Mouse (Mus musculus) layer of hippocampus, postnatal 25 days (tissue): ENCODE data around the gene Sppl2c. TPM values are rescaled to one million over a fixed set of nuclear protein-coding genes. Genes with fewer than 3 reads are reported as not detected.
A peak's percentile ranks its signal among the peaks of the same experiment; 100 is the strongest.

ENCODE experiments used
- DNase-seq, 2 experiments: peaks; one replicate each; pipeline ENCODE4 v3.0.0; 2022; ENCODE audit warnings: mixed read lengths in 2 of 2, low spot score in 1 of 2; ENCODE audit errors: extremely low spot score in 1 of 2
- total RNA-seq, 2 experiments: library from RNA; stranded (reverse); gene quantifications; 2 replicates each; pipeline ENCODE4 v1.2.3; 2021

Gene Sppl2c
- not detected for total RNA-seq

DNA sequence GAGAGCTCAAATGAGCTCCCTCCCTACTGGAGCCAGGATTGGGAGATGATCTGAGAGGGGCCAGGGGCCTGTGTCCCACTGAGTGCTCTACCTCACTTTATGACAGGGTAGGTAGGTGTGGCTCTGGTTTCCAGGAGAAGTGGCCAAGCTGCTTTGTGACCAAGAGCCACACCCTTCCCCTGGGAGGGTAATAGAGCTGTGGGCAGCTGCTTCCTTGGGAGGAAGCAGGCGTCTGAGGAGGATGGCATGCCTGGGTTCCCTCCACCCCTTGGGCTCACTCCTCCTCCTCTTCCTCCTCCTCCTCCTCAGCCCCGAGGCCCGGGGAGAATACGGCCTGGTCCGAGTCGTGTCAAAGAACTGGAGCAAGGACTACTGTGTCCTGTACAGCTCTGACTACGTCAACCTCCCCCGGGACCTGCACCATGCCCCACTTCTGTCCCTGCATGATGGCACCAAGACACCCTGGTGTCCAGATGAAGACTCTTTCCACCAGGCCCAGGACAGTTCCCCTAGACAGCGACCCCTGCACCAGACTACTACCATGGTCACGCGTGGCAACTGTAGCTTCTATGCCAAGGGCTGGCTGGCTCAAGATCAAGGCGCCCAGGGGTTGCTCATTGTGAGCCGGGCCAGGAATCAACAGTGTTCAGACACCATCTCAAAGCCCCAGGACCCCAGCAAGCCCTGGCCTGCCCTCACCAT lies at the start of gene Sppl2c:
Gene Sppl2c (plus strand): TSS at position 193 of the 702 bp plus-strand sequence.
- DNase-seq: no peak

DNA sequence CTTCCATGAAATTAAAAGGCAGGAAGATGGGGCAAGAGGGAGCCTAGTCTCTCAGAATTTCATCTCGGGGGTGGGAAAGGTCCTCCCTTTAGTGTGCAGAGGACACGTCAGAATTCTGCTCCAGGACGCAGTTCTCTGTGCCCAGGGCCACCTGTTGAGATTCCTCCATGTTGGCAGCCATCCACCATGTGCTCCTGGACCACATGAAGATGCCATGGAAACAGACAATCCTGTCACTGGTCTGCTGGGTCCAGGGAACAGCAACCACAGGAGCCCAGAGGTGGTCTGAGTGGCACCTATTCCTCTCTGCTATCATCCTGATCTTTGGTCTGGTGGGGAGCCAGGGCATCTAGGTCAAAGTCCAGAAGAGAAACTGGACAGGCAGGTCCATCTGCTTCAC lies 47.2 kb upstream of the Sppl2c start:
- no peak for DNase-seq

DNA sequence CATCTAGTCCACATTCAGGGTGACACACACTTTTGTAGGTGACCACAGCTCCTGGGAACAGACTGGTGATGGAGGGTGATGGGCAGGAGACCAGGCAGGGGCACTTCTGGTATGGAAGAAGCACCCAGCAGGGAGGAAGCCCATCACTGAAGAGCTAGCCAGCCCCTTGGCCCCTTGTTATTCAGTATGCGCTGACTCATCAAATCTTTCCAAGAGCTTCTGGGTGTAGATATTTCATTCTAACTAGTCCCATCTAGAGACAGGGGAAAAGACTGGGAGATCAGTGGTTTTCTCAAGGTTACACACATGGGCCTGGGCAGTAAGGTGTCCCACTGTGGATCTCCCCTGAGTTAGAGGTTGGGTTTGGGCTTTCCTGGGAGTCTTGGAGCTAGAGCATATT lies 41.2 kb upstream of the Sppl2c start:
- DNase-seq: no peak

DNA sequence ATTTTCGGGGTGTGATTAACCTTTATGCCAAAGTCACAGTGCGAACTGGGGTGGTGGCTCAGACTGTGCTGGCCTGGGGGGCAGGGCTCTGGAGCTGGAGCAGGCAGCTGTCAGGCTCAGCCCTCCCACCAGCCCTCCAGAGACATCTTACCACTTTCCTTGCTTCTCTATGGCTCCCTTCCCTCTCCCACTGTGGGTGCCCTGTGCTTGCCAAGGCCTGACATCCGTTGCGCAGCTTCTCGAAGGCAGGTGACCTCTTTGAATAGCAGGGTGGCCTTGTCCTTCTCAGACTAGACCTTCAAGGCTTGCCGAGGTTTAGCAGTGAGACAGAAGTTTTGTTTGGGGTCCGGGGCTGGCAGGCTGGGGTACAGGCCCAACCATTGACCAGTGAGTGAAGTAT lies 37.3 kb upstream of the Sppl2c start:
- no peak for DNase-seq

DNA sequence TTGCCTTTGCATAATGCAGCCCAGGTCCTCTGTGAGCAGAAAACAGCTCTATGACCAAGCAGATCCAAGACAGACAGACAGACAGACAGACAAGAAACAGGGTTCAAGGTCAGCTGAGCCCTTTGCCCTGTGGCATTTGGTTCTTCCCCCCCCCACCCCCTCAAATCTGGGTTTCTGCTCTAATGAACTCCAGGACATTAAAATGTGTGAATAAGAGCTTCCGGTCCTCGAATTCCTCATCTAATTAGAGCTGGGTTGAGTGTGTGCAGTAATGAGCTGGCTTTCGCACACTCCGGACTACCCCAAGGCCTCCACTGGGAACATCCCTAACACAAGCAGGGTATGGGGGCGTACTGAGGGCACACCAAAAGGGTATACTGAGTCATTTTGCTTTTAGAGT lies 35.2 kb upstream of the Sppl2c start:
- no peak for DNase-seq

DNA sequence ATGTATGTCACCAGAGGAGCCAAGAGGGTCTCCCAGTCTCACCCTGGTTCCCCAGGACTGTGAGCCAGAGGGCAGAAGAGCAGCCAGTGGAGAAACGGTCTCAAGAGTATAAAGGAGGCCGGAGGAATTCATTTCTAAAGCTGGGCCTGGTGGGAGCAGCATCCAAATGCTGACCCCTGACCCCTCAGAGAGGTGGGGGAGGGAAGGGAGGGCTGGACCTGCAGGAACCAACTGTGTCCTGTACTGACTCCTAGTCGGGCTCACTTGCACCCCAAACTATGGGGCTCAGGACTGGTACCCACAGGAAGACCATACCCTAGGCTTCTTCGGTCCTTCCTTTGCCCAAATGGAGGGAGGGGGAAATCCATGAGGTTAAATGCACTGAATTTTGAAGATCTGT lies 31.8 kb upstream of the Sppl2c start:
- no peak for DNase-seq

DNA sequence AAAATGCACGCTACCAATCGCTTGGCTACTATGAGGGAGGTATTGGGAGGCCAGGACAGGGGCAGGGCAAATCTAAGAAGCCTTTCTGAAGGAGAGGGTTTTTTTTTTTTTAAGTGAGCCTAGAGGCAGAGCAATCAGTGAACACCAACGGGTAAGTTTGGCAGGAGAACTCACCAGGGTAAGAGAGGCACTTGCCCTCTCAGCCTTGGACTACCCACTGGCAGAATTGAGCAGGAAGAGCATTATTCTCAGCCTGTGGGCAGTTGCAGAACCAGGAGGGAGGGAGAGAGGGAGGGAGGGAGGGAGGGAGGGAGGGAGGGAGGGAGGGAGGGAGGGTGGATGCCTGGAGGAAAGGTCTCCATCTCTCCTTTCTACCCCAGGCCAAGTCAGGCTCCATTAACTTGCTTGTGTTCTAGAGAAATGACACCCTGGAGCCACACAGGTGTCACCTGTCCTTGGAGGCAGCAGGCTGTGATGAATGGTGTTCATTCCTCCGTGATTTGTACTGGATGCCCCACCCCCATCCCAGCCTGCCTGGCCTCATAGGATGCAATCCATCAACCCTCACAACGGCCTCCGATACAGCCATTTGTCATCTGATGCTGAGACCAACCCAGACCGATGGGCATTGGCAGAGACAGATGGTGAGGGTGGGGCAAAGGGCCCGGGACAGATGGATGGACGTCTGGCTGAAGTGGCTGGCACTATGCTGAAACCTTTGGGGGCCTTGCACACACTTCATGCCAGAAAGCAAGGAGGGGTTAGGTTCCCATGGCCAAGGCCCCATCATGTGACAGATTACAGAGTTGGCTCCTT lies 31.1 kb upstream of the Sppl2c start:
- no peak for DNase-seq

DNA sequence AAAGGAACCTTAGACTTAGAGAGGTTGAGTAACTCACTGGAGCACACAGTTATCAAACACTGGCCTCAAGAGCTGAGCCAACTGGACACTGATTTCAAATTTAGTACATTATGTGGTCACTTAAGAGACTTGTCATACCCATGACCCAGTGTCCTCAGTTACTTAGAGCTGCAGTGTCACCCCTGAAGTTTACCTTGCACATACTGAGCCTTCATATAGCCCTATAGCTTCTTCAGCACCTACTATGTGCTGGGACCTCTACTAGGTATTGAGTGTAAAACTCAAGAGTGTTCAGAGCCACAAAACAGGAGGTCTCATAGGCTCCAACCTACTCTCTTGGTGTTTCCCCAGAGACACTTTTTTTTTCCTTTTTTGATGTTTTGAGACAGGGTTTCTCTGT lies 30.2 kb upstream of the Sppl2c start:
- no peak for DNase-seq

DNA sequence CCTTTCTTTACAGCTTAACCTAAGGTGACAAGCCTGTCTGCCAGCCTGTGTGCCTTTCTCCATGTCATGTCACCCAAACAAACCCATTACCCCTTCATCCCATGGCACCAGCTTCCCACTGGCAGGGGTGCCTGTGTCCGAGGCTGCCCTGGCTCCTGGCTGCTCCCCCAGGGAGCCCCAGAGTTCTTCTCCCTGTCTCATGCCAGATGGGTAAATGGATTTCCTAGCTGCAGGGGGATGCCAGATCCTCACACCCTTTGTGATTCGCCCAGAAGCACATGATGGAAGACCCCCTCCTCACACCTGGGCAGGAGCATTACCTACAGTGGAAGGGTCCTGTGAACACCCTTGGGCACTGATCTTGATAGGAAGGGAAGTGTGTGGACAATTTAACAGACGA lies 29.7 kb upstream of the Sppl2c start:
- no peak for DNase-seq

DNA sequence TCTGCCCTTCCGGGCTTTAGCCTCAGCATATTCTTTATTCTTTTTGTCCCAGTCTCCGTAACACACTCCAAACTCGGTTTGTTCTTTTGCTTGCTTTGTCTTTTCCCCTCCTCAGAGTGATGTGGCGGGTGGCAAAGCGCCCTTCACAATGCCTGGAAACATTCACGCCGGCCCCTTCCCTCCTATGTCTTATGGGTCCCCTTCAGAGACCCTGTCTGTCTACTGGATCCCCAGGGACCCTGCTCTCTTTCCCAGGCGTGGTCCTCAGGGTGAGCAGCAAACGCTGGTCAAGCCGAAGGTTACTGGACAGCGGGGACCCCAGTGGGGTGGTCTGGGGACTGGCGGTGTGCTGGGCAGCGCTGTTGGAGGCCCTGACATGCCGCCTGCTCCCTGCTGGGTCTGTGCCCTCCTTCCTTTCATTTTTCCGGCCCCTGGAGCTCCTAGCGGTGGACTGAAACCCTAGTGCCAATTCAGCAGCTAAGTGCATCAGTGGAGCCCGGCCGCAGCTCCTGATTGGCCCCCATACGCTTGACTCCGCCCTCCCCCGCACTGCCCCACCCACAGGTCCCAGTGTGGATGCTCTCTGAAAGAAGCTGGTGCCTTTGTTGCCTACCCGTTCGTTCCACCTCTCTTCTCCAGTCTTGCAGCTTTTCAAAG lies 28.4 kb upstream of the Sppl2c start:
- DNase-seq: peak; percentile 58 to 69

DNA sequence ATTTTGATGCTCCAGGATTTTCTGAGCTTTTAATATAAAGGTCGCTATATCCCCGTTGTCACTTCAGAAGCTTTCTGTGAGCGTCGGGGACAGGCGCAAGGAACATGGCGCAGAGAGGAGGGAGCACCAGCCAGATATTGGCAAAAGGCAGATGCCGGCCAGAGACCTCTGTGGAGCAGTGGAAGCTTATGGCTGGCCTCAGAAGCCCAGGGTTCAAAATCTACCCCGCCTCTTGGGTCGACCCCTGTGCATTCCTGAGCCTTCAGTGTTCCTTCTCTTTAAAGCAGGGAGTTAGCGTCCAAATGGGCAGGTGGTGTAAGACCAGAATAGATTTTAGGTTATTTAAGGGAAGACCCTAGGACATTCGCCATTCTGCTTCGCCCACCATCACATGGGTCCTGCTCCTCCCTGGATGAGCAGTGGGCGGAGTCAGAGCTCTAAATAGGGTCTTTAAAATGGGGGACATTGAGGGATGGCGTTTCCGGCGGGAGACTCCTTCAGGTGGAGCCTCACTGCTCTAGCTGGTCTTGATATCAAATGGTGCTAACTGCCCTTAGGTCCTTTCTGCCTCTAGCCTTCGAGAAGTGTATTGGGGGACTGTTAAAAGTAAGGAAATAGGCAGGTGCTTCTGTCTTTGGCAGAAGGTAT lies 27.7 kb upstream of the Sppl2c start:
- peak in 1 of 2 experiments; percentile 20 for DNase-seq

DNA sequence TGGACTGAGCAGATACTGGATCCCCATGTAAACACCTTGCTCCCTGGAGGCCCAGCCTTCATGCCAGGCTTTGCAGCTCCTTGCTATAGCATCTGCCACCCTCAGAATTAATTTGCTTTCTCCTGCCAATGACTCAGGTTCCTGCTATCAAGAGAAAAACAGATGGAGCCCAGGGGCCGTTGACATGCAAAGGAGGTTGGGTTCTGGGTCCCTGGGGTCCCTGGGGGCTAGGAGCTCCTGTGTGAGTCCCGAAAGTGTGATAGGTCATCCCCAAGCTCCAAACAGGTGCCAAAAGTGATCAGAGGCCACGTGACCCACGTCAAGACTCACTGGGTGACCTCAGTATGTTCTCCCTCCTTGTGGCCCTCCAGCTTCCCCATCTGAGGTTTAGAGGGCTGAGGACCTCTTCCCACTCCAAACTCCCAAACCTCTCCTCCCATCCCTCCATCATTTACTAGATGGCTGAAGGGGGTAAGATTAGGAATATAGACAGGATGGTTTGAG lies 26.3 kb upstream of the Sppl2c start:
- DNase-seq: no peak

DNA sequence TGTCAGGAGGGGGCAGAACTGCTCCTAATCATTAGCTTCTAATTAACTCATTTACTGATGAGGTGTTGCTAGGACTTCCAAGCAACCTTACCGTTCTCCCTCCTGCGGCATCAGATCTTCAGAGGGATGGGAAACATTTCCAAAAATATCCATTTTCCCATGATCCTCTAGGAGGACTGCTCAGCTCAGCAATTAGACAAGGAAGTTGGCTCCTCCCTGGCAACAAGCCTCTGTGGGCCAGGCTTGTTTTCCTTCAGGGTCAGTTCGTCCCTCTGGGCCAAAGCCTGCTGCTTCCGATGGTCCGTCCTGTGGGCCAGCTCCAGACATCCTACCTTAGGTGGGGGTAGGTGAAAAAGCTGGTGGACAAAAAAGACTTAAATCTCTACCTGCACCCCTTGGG lies 25.0 kb upstream of the Sppl2c start:
- DNase-seq: no peak

DNA sequence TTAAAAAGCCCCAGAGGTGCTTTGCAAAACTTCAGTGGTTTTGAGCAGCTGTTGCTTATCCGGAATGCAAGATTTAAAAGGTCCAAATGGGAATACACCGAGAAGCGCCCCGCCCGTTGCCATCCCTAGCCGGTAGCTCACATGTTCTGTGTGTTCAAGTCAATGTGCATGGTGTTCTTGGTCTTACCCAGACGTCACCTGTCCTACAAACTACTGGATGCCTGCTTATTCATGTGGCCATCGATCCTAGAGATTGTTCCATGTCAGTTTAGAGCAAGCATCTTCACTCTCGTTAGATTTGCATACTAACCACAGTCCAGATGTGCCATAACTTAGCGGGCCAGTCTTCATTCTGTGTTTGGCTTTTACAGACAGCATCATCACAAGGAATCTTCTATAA lies 21.9 kb upstream of the Sppl2c start:
- no peak for DNase-seq

DNA sequence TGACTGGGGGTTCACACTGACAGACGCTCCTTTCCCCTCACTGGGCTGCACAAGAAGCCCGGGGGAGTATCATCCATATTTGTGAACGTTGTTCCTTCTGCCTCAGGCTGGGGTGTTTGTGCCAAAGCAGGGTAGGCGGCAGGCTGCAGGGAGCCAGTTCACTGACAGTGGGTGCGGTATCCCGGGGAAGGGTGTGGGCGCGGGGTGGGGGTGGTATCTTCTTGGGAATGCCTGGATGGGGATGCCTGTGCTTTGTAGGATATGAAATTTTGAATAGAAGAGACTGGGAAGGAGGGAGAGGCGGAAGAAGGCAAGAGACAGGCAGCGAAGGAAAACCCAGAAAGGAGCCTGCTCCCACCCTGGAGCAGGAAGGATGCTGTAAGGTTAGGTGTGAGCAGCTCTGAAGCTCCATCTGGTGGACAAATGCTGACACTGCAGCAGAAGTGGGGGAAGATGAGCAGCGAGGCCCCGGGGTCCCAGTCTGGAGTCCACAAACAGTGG lies 14.8 kb upstream of the Sppl2c start:
- DNase-seq: peak; percentile 76 to 81

DNA sequence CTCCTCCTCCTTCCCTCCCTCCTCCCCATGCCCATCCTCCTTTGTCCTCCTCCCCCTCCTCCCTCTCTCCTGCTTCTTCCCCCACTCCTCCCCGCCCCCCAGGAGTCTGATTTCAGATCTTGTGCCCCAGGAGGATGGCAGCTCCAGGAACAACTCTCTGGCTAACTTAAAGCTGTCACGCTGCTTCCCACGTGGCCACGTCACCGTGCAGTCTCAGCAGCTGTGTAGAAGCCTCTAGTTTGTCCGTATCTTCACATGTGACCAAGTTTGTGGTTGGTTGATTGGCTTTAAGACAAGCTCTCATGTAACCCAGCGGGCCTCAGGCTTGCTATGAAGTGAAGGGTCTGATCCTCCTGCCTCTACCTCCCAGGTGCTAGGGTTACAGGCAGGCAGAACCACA lies 7.2 kb upstream of the Sppl2c start:
- no peak for DNase-seq

DNA sequence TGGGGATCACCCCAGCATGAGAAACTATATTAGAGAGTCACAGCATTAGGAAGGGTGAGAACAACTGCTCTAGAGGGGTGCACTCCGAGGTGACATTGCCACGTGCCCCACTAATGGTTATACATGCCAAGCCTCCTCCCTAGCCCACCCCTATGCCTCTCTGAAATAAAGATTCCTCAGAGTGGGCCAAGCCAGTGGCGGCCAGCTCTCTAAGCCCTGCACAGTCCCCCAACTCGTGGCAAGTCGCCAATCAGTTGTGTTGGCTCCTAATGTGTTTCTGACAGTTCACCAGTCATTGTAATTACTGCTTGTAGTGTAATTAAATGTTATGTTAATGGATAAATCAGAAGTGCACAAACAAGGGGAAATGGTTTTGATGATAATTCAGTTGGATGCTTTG lies 6.3 kb upstream of the Sppl2c start:
- DNase-seq: no peak

DNA sequence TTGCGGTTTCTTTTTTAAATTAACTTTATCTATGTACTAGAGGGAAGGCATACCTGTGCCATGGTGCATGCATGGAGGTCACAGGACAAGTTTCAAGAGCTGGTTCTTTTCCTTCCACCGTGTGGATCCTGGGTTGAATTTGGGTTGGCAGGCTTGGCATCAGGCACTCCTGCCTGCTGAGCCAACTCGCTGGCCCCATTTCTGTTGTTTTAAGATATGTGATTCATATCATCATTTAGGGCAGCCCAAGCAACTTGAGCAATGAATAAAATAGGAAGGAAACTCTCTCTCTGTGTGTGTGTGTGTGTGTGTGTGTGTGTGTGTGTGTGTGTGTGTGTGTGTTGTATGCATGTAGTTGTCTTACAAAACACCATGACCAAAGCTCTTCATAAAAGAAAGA lies 4.0 kb upstream of the Sppl2c start:
- DNase-seq: no peak

DNA sequence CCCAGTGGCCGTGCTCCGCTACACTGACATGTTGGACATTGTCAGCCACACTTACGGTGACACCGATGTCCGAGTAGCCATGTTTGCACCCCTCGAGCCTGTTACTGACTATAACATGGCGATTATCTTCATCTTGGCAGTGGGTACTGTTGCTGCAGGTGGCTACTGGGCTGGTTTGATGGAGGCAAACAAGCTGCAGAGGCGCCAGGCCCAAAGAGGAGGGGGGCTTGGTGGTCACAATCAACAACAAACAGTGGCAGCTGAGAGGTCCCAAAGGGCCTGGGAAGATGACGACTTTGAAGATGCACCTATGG lies 667 bp downstream of the Sppl2c start:
- DNase-seq: no peak

DNA sequence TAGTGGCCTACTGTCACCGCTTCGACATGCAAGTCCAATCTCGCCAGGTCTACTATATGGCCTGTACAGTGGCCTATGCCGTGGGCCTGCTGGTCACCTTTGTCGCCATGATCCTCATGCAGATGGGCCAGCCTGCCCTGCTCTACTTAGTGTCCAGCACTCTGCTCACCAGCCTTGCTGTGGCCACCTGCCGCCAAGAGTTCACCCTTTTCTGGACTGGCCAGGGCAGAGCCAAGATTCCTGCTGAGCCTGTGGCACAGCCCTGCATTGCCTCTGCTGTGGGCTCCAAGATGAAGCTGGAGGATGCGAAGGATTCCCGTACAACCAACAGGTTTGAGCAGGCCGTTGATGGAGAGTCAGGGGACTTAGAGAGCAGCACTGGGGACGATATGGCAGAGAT lies 1.6 kb downstream of the Sppl2c start:
- no peak for DNase-seq

DNA sequence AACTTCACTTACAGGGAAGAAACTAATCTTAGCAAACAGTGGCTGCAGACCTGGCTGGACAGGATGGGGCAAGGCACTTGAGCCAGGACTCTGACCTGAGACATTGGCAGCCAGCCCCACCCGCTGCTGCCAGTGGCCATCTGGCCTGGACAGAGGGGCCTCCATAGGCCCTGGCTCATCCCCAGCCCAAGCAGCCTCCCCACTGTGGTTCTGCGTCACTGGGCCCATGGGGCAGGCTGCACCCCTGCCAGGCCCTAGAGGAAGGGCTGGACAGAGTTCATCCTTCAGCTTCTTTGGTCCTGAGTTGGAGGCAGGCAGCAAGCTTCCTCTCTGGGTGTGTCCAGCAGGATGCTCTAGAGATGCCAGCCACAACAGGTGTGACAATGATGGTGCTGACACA lies 3.9 kb downstream of the Sppl2c start:
- DNase-seq: no peak
